In the genomic region with DNA sequence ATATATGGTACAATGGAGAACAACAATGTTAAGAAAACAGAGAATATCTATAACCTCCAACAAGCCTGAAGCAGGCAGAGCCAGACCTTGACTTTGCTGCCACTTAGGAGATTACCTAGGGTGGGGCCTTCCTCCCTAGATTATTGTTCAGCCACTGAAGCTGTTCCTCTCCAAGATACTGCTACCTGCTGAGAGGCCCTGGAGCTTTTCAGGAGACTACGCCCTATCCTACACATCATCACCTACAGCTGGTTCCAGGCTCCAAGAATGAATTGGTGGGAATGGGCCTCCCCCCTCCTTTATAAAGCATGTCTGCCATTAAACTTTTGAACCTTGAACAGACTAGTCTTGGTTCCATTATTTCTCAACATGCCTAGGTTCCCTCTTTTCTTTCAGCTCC, we compare ENCODE assay signal across 29 mouse cellular contexts.
"Had no signal": no experiment of that assay in that cellular context is flagged by ENCODE, and none has a peak within 500 bp of the region (broad histone marks: within the 10 kb centered on the region; RNA-seq: fewer than 3 reads in every experiment).

No protein-coding gene starts in this region.

- H3K9me3 ChIP-seq: heart, embryonic 12.5 days; heart, embryonic 13.5 days; heart, embryonic 15.5 days; hindbrain, embryonic 10.5 days; hindbrain, embryonic 12.5 days; hindbrain, embryonic 13.5 days; hindbrain, embryonic 15.5 days; intestine, embryonic 15.5 days; kidney, embryonic 15.5 days had no signal

- H3K4me3 ChIP-seq: heart, embryonic 12.5 days; heart, embryonic 13.5 days; heart, embryonic 15.5 days; hindbrain, embryonic 10.5 days; hindbrain, embryonic 12.5 days; hindbrain, embryonic 13.5 days; hindbrain, embryonic 15.5 days; intestine, embryonic 15.5 days; kidney, embryonic 15.5 days; layer of hippocampus, adult 2 months; left cerebral cortex, adult 2 months had no signal

- H3K36me3 ChIP-seq: heart, embryonic 12.5 days; heart, embryonic 13.5 days; heart, embryonic 15.5 days; hindbrain, embryonic 10.5 days; hindbrain, embryonic 12.5 days; hindbrain, embryonic 13.5 days; hindbrain, embryonic 15.5 days; intestine, embryonic 15.5 days; kidney, embryonic 15.5 days had no signal

- H3K9ac ChIP-seq: heart, embryonic 12.5 days; heart, embryonic 13.5 days; heart, embryonic 15.5 days; hindbrain, embryonic 12.5 days; hindbrain, embryonic 13.5 days; hindbrain, embryonic 14.5 days; hindbrain, embryonic 15.5 days; intestine, embryonic 15.5 days; kidney, embryonic 15.5 days had no signal

- DNase-seq: heart, postnatal 10 days; heart, postnatal 14 days; heart, postnatal 36 days; heart, postnatal 4 days; kidney, adult 11 months; kidney, adult 18-20 months; kidney, adult 2 months; kidney, adult 8-10 months; kidney, postnatal 10 days; kidney, postnatal 14 days; kidney, postnatal 25 days; kidney, postnatal 36 days; kidney, postnatal 4 days; layer of hippocampus, adult 9-11 months; layer of hippocampus, postnatal 36 days had no signal

- H3K4me1 ChIP-seq: heart, embryonic 12.5 days; heart, embryonic 13.5 days; heart, embryonic 15.5 days; hindbrain, embryonic 10.5 days; hindbrain, embryonic 12.5 days; hindbrain, embryonic 13.5 days; hindbrain, embryonic 15.5 days; intestine, embryonic 15.5 days; kidney, embryonic 15.5 days had no signal

- H3K27ac ChIP-seq: heart, embryonic 13.5 days; heart, embryonic 15.5 days; hindbrain, embryonic 10.5 days; hindbrain, embryonic 12.5 days; hindbrain, embryonic 13.5 days; hindbrain, embryonic 14.5 days; hindbrain, embryonic 15.5 days; hindbrain, postnatal 0 days; intestine, embryonic 15.5 days; kidney, embryonic 15.5 days; kidney, postnatal 0 days; layer of hippocampus, adult 2 months; left cerebral cortex, adult 2 months had no signal
